Mouse (Mus musculus): ENCODE results near the gene Fam129c. TPM values are rescaled to one million over a fixed set of nuclear protein-coding genes. Genes with fewer than 3 reads are reported as not detected.

The Fam129c gene
- polyA plus RNA-seq, 1 experiment from 2014 or later = 4.3 TPM

- DNase-seq (ENCODE audit: low spot score) (no peak), ATAC-seq (replicated peaks; ENCODE audit: low FRiP score) (no peak)
- peaks cover 4% of the 10 kb centered on the region for H3K27me3 ChIP-seq (ENCODE audit: control insufficient read depth, insufficient read depth, low read length)
- H3K4me3 ChIP-seq (ENCODE audit: low read depth, low read length) = no peak overlapping the region
- H3K9me3 ChIP-seq (ENCODE audit: control insufficient read depth, low read length) = no peaks in the 10 kb centered on the region
- H3K27ac ChIP-seq (ENCODE audit: low read depth, low read length) = no peak overlapping the region
- H3K4me1 ChIP-seq (replicated peaks; ENCODE audit: control insufficient read depth, insufficient read depth, low read length) = peaks cover 4% of the 10 kb centered on the region; the same call in 1 of the 2 replicates
- 88% methylated on average over 4 of the region's 4 CpGs for WGBS
- H3K9ac ChIP-seq (ENCODE audit: low read length) = no peak overlapping the region
- no peak overlapping the region for H3K4me2 ChIP-seq (ENCODE audit: low read depth, low read length, severe bottlenecking)
- H3K36me3 ChIP-seq (ENCODE audit: control insufficient read depth, insufficient read depth, low read length) = no peaks in the 10 kb centered on the region
These were observed 41.9 kb downstream of the Fam129c start for GRCm38 (mm10) chr8:71639318-71639717.

GRCm38 (mm10) chr8:71645510-71645909 is 48.1 kb downstream of the Fam129c start:
- H3K36me3 ChIP-seq (ENCODE audit: control insufficient read depth, insufficient read depth, low read length) = no peaks in the 10 kb centered on the region
- 87% methylated on average over 9 of the region's 9 CpGs for WGBS
- H3K9ac ChIP-seq (ENCODE audit: low read length) = no peak overlapping the region
- H3K27ac ChIP-seq (ENCODE audit: low read depth, low read length) = no peak overlapping the region
- H3K27me3 ChIP-seq (ENCODE audit: control insufficient read depth, insufficient read depth, low read length) = no peaks in the 10 kb centered on the region
- H3K4me3 ChIP-seq (ENCODE audit: low read depth, low read length) = no peak overlapping the region
- H3K9me3 ChIP-seq (ENCODE audit: control insufficient read depth, low read length) = no peaks in the 10 kb centered on the region
- DNase-seq (ENCODE audit: low spot score) = no peak
- ATAC-seq (replicated peaks; ENCODE audit: low FRiP score) = no peak
- H3K4me1 ChIP-seq (replicated peaks; ENCODE audit: control insufficient read depth, insufficient read depth, low read length) = no peaks in the 10 kb centered on the region
- no peak overlapping the region for H3K4me2 ChIP-seq (ENCODE audit: low read depth, low read length, severe bottlenecking)

- no peaks in the 10 kb centered on the region; the same call in 1 of the 2 replicates for H3K4me1 ChIP-seq (replicated peaks; ENCODE audit: control insufficient read depth, insufficient read depth, low read length)
- peak overlapping the region; percentile 30; the same call in 1 of the 2 replicates for H3K9ac ChIP-seq (ENCODE audit: low read length)
- no peak overlapping the region for H3K27ac ChIP-seq (ENCODE audit: low read depth, low read length)
- H3K36me3 ChIP-seq (ENCODE audit: control insufficient read depth, insufficient read depth, low read length) = no peaks in the 10 kb centered on the region
- ATAC-seq (replicated peaks; ENCODE audit: low FRiP score) = peak; percentile 53; the same call in 1 of the 2 replicates
- H3K9me3 ChIP-seq (ENCODE audit: control insufficient read depth, low read length) = no peaks in the 10 kb centered on the region
- H3K27me3 ChIP-seq (ENCODE audit: control insufficient read depth, insufficient read depth, low read length) = peaks cover 28% of the 10 kb centered on the region
- WGBS = 1% methylated on average over 24 of the region's 24 CpGs
- DNase-seq (ENCODE audit: low spot score) = peak; percentile 78
- 0 out of 2 replicates have a peak overlapping the region, but pooled peaks have one; percentile 14 for H3K4me3 ChIP-seq (ENCODE audit: low read depth, low read length)
- H3K4me2 ChIP-seq (ENCODE audit: low read depth, low read length, severe bottlenecking) = peak overlapping the region; percentile 45
These were observed 57.2 kb downstream of the Fam129c start for GRCm38 (mm10) chr8:71654600-71654999.

Small RNA genes lying within 50 kb of the gene (microRNA-seq; reads per million reads assigned to microRNA genes)
- not detected for gene Mir6769b (ENCODE audit: insufficient number of aligned reads)

Other genes starting within 250 kb of the Fam129c start
- gene Use1, start 230.8 kb upstream of the Fam129c start, polyA plus RNA-seq (2014; fragmentation: Nextera tagmentation; extraction: Ambion mirVana) = 69.3 and 82.5 TPM in 2 replicates
- gene Ocel1, start 226.3 kb upstream of the Fam129c start, polyA plus RNA-seq (2014; fragmentation: Nextera tagmentation; extraction: Ambion mirVana) = 2.9 and 3.3 TPM in 2 replicates
- gene Nr2f6, start 215.7 kb upstream of the Fam129c start, polyA plus RNA-seq (2014; fragmentation: Nextera tagmentation; extraction: Ambion mirVana) = 49.1 and 51.4 TPM in 2 replicates
- 4.2 and 4.5 TPM in 2 replicates for gene Ushbp1, start 201.8 kb upstream of the Fam129c start, polyA plus RNA-seq (2014; fragmentation: Nextera tagmentation; extraction: Ambion mirVana)
- 106 and 119 TPM in 2 replicates for gene Babam1, start 200.8 kb upstream of the Fam129c start, polyA plus RNA-seq (2014; fragmentation: Nextera tagmentation; extraction: Ambion mirVana)
- gene Ankle1, start 191.6 kb upstream of the Fam129c start, polyA plus RNA-seq (2014; fragmentation: Nextera tagmentation; extraction: Ambion mirVana) = 38.7 and 42.2 TPM in 2 replicates
- gene Abhd8, start 134.0 kb upstream of the Fam129c start, polyA plus RNA-seq (2014; fragmentation: Nextera tagmentation; extraction: Ambion mirVana) = 76.6 and 76.7 TPM in 2 replicates
- gene Mrpl34, start 132.7 kb upstream of the Fam129c start, polyA plus RNA-seq (2014; fragmentation: Nextera tagmentation; extraction: Ambion mirVana) = 186 TPM in 2 replicates
- 133 and 146 TPM in 2 replicates for gene Dda1, start 128.4 kb upstream of the Fam129c start, polyA plus RNA-seq (2014; fragmentation: Nextera tagmentation; extraction: Ambion mirVana)
- gene Ano8, start 111.7 kb upstream of the Fam129c start, polyA plus RNA-seq (2014; fragmentation: Nextera tagmentation; extraction: Ambion mirVana) = 5.7 and 9.3 TPM in 2 replicates
- gene Gtpbp3, start 109.5 kb upstream of the Fam129c start, polyA plus RNA-seq (2014; fragmentation: Nextera tagmentation; extraction: Ambion mirVana) = 7.9 and 10.8 TPM in 2 replicates
- gene Plvap, start 85.9 kb upstream of the Fam129c start, polyA plus RNA-seq (2014; fragmentation: Nextera tagmentation; extraction: Ambion mirVana) = 42.5 and 43.4 TPM in 2 replicates
- 0.29 TPM in 1 of 2 replicates, not detected in the other for gene Ccdc194, start 71.9 kb upstream of the Fam129c start, polyA plus RNA-seq (2014; fragmentation: Nextera tagmentation; extraction: Ambion mirVana)
- gene Bst2, start 60.2 kb upstream of the Fam129c start, polyA plus RNA-seq (2014; fragmentation: Nextera tagmentation; extraction: Ambion mirVana) = 3.1 and 4.9 TPM in 2 replicates
- gene Mvb12a, start 54.7 kb upstream of the Fam129c start, polyA plus RNA-seq (2014; fragmentation: Nextera tagmentation; extraction: Ambion mirVana) = 50.1 and 62.8 TPM in 2 replicates
- 0.15 TPM in 1 of 2 replicates, not detected in the other for gene Tmem221, start 38.8 kb upstream of the Fam129c start, polyA plus RNA-seq (2014; fragmentation: Nextera tagmentation; extraction: Ambion mirVana)
- not detected in 2 replicates for gene Nxnl1, start 31.0 kb upstream of the Fam129c start, polyA plus RNA-seq (2014; fragmentation: Nextera tagmentation; extraction: Ambion mirVana)
- 18.4 and 19.1 TPM in 2 replicates for gene Slc27a1, start 28.8 kb upstream of the Fam129c start, polyA plus RNA-seq (2014; fragmentation: Nextera tagmentation; extraction: Ambion mirVana)
- 218 and 238 TPM in 2 replicates for gene Pgls, start 5.5 kb upstream of the Fam129c start, polyA plus RNA-seq (2014; fragmentation: Nextera tagmentation; extraction: Ambion mirVana)
- gene Colgalt1, start 13.3 kb downstream of the Fam129c start, polyA plus RNA-seq (2014; fragmentation: Nextera tagmentation; extraction: Ambion mirVana) = 41.8 and 48.6 TPM in 2 replicates
- gene Unc13a, start 74.1 kb downstream of the Fam129c start, polyA plus RNA-seq (2014; fragmentation: Nextera tagmentation; extraction: Ambion mirVana) = 6.5 and 6.6 TPM in 2 replicates
- 2.3 TPM in 2 replicates for gene Jak3, start 78.6 kb downstream of the Fam129c start, polyA plus RNA-seq (2014; fragmentation: Nextera tagmentation; extraction: Ambion mirVana)
- not detected in 2 replicates for gene Insl3, start 91.6 kb downstream of the Fam129c start, polyA plus RNA-seq (2014; fragmentation: Nextera tagmentation; extraction: Ambion mirVana)
- gene B3gnt3, start 104.1 kb downstream of the Fam129c start, polyA plus RNA-seq (2014; fragmentation: Nextera tagmentation; extraction: Ambion mirVana) = 0.51 and 0.64 TPM in 2 replicates
- 21.3 and 23.2 TPM in 2 replicates for gene Fcho1, start 128.1 kb downstream of the Fam129c start, polyA plus RNA-seq (2014; fragmentation: Nextera tagmentation; extraction: Ambion mirVana)